Mouse (Mus musculus) T-helper 17 cell (primary cell): Measurements from ENCODE around the gene Dusp27.

Source experiments
- in situ Hi-C, 2 experiments: fragments of 300-600 bp; cut with MboI, MseI; formaldehyde crosslinking; loops; 1 replicate in 1 of 2; 2 replicates in 1 of 2; pipeline ENCODE4 v1.15.1; 2025; ENCODE audit warnings: high pct_unique_total_duplicates in 2 of 2

Gene Dusp27

DNA sequence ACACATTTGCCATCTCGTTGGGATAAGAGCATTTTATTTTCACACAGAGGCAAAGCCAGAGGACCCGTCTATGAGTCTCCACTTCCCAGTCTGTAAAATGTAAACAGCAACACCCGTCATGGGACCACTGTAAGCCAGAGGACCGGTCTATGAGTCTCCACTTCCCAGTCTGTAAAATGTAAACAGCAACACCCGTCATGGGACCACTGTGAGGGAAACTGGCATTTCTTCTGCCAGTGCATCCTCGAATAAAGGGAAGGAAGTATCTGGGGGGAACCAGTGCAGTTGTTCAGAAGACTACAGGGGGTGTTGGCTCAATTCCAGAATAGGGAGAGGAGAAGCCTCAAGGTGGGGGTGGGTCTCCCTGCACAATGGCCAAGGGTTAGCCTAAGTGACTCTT lies 22.3 kb downstream of the Dusp27 start:
- in situ Hi-C loops: no loop called here

DNA sequence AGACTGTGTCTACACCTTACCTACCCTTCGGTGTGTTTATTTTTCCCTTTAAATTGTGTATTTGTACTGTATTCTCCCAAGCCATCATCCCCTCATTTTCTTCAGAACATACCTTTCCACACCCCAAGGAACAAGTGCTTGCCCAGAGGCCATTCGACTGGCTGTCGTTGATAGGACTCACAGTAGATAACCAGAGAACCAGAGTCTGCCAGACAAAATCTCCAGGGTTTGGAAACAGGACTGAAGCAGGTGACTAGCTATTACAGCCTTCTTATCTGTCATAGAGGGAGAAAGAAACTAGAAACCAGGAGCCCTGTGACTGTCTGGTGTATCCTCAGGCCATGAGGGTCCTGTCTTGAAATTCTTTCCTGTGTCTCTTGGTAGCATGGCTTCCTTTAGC lies 22.9 kb downstream of the Dusp27 start:
- in situ Hi-C loops: loop anchor here in 1 of 2 experiments (5.0 kb wide), 1 partner anchor 47 kb away; no protein-coding TSS in a partner anchor

DNA sequence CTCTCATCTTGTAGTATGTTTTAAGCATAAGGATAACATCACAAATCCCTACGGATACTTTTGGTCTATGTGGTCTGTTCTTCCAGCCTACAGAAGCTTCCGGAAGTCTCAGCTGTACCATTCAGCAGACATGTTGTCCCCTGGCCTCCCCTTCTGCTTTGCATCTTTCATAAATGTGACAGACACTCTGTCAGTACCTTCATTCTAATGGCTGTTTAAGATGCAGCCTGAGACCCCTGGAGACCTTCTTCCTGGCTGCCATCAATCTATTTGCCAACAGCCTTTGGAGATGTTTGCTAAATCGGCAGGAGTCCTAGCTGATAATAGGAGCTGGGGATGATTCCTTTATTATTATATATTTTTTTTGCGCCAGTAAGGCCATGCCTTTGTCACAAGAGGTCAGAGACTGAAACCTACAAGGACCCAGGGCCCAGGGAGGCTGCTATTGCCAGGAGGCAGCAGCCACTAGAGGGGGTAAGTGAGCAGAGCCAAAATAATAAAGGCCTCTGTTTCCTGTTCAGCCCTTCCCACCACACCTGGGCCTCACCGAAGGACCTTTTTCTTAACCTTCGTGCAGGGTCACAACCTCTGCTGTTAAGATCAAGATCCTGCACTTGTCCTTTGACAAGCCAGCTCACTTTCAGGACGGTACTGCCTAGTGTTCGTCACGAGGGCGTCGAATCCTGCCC lies 24.7 kb downstream of the Dusp27 start:
- in situ Hi-C loops: loop anchor here in 1 of 2 experiments (5.0 kb wide), 1 partner anchor 49 kb away; no protein-coding TSS in a partner anchor

- in situ Hi-C loops: no loop called here
Observed at GRCm38 (mm10) chr1:166098120-166098519, 29.6 kb downstream of the Dusp27 start.

DNA sequence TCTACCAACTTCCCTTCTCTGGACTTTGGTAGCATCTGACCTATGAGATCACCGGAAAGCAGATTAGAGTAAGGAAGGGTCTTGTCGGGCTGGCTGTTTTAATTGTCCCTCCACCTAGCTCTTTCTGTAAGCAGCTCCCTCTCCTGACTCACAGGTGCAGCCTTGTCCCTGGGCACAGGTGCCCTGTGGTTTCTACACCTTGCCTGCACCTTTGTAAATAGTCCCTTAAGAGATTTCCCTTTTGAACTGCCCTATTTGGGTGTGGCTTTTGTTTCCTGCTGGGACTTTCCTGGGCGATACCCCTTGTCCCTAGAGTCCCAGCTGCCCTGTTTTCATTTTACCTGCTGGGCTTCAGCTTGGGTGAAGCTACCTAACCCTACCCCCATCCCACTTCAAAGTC lies 33.3 kb downstream of the Dusp27 start:
- in situ Hi-C loops: no loop called here

DNA sequence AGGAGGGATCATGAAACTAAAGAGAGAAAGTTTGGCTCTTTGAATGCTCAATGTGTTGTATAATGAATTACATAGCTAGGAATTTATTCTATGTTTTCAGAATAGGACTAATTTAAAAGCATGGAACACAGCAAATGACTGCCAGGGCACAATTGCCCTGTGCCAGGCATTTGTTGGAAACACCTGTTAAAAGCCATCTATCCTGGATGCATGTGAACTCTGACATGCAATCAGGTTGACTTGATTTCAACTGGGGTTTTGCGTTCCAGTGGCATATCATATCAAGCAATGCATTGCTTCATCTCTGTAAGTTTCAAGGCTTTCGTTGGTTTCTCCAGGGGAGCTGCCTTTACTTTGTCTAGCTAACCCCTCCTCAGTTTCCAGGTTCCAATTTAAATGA lies 37.4 kb downstream of the Dusp27 start:
- in situ Hi-C loops: no loop called here

- in situ Hi-C loops: no loop called here
Observed at GRCm38 (mm10) chr1:166089739-166090138, 38.0 kb downstream of the Dusp27 start.

GRCm38 (mm10) chr1:166089337-166089736 lies 38.4 kb downstream of the Dusp27 start:
- in situ Hi-C loops: no loop called here

DNA sequence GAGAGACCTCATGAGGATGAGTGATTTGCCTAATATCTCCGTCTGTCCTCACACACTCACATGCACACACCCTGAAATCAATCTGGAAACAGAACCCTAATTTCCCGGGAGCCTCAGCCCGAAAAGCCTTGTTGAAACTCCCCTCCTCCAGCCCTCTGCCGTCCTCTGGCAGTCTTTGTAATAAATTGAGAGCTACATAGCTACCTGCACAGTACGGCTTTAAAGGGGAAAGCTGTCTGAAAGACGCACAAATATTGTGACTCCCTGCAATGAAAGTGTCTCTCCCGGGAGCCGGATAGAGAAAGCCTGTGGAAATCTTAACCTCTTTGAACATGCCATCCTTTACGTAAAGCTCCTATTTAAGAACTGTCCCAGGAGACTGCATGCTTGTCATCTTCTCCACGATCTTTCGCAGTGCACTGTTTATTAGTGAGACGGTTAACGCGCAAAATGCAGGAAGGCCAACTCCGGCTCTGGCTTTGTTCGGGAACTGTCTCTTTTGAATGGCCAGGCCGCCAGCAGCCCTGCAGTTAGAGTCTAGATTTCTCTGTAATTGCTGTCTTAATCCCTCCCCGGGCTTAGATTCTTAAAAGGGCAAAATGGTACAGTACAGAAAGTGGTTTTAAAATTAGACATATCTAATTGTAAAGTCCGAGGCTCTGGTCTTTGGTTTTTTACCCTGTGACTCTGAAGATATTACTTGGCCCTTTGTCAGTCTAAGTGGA lies 39.1 kb downstream of the Dusp27 start:
- in situ Hi-C loops: no loop called here

- in situ Hi-C loops: no loop called here
Observed at GRCm38 (mm10) chr1:166077052-166077735, 50.5 kb downstream of the Dusp27 start.

GRCm38 (mm10) chr1:166067856-166068440 lies 59.8 kb downstream of the Dusp27 start:
- in situ Hi-C loops: no loop called here

GRCm38 (mm10) chr1:166063870-166064269 lies 63.9 kb downstream of the Dusp27 start:
- in situ Hi-C loops: no loop called here

DNA sequence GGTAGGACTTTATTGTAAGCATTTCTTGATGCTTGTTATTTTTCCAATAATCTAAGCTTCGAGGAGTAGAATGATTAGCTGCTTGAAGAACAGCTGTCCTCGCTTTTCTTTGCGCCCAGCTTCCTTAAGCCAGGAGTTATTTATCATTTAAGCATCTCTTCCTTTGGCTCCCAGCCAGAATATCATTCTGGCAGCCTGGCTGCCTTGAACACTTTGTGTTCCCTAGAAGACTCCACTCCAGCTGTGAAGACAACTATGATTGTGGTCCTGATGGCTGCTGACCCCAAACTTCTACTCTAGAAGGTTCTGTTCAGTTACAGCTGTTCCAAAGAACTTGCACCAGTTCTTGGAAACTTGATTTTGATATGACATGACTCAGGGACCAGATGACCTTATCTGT lies 66.2 kb downstream of the Dusp27 start:
- in situ Hi-C loops: no loop called here

GRCm38 (mm10) chr1:166060406-166060805 lies 67.3 kb downstream of the Dusp27 start:
- in situ Hi-C loops: no loop called here

DNA sequence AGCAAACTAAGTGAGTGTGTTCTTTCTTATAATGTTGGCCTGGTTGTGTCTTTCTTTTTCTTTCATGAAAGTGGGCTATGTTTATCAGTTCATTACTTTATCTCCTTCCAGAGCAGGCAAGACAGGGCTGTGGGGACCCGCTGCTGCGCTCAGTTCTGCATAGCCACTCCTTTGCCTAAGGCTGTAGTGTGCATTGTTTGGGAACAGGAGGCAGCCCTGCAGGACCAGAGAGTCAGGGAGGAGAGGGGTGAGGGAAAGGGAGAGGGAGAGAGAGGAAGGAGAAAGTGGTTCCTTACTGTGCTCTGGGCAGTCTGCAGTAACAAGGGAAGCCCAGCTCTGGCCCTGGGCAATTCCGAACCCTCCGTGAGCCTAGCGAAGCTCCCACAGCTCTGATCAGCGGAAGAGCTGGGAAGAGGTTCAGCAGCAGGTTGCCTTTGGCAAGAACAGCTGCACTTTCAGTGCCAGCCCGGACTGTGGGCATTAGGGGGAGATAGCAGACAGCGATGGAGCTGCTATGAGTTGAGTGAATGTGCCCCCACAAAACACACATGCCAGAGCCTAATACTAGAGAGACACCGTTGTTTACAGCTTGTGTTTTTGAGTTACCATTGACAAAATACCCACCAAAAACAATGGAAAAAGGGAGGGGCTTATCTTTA lies 71.5 kb downstream of the Dusp27 start:
- in situ Hi-C loops: no loop called here

DNA sequence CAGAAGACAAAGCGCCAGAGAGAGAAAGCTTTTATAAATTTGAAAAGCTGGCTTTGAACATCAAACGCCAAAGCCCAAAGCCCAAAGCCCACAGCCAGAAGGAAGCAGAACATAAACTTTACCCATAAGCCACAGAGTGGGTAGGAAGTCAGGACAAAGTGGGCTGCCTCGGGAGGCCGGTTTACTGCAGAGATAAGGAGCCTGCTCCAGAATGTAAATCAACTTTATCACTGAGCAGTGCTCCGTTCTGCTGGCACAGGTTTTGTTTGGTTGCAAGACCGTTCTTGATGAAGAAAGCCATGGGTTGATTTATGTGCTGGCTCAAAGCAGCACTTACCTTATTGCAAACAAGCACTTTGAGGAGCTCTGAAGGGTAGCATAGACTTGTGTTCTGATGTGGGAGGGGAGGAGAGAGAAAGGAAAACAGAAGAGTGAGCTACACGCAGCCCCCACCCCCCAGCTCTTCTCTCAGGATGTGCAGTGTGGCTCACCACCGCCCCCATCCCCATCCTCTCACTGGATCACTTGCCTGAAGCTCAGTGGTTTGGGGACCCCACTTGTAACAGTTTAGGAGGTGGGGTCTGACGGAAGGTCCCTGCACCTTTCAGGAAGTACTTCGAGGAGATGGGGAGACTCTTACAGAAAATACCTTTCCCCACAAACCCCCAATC lies 74.3 kb downstream of the Dusp27 start:
- in situ Hi-C loops: no loop called here

DNA sequence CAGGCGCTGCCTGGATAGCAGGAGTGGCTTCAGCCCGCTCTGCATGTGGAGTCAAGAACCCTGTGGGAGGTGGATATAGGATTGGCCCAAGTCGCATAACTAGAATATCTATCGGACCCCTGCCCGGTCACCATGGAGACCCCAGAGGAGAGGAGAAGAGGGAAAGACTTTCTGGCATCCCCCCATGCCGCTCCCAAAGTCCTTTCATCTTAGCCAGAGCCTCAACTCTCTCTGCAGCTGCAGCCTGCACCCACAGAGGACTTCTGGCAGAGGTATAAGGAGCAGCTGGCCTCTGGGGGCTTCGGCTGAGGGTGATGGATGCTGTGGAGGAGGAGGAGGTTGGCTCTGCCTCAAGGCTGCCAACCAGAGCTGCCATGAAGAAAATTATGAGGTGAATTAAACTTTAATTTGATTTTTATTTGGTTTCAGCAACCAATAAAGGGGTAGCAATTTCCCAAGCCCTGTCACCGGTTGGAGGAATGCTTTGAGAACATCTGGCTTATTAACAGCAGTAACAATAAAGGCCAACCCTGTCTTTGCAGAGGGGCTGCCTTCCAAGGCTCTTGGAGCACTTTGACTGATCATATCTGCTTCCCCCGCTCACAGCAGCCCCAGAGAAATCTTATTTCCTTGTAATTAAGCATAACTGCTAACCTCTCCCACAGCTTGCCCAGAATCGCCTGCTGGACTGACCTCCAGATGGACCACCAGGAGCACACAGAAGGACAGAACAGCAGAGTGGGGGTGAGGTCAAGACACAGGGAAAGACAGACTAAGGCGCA lies 78.5 kb downstream of the Dusp27 start:
- in situ Hi-C loops: loop anchor here in 1 of 2 experiments (10.0 kb wide), 1 partner anchor 1226 kb away; no protein-coding TSS in a partner anchor

DNA sequence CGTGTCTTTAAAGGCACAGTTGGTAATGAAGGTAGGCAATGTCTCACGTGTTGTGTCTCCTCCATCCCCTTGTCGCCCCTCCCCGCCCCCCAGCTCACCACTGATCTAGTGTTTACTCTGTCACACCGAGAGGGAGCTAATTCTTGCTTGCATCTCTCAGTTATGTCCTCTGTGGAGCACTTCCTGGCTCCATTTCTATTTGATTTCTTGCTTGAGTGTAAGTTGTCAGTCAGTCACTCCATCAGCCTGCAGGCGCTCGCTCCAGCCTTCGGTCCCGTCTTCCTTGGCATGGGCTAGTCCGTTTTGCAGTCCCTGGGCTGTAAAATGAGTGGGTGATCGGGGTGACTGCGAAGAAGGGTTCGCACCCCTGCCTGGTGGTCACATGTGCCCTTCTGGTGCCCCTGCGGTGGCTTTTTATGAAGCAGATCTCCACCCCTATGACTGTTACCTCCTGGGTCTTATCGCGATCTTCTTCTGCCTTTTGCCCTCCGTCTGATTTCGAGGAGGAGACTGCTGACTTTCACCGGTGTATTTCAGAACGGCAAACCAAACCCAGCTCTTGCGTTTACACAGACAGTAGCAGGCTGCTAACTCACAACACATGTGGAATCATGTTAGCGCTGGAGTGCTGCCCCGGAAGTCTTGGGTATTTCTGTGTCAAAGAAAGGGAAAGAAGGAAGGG lies 79.4 kb downstream of the Dusp27 start:
- in situ Hi-C loops: loop anchor here in 1 of 2 experiments (10.0 kb wide), 1 partner anchor 1226 kb away; no protein-coding TSS in a partner anchor
